Mouse (Mus musculus) heart, postnatal 36 days (tissue): ENCODE results near the gene Phf11b. TPM values are rescaled to one million over a fixed set of nuclear protein-coding genes. Genes with fewer than 3 reads are reported as not detected.
"Not testable (repeated sequence)": the region's sequence is repeated elsewhere in the genome, so short reads cannot be mapped to it uniquely, and the experiment has no call there.

Source experiments
- DNase-seq, 2 experiments: peaks; one replicate each; pipeline ENCODE4 v3.0.0; 2021 to 2022
- intact Hi-C: fragments of 180-260 bp; cut with DNase I; formaldehyde crosslinking; loops from one replicate; pipeline ENCODE4 v1.15.1; 2025
- total RNA-seq, 2 experiments: library from RNA; stranded (reverse); gene quantifications; 2 replicates each; pipeline ENCODE4 v1.2.3; 2021

Gene Phf11b
- 1 to 10 TPM in 1 of 2 experiments, under 1 TPM in 1; 0.64 to 1.6 TPM for total RNA-seq

DNA sequence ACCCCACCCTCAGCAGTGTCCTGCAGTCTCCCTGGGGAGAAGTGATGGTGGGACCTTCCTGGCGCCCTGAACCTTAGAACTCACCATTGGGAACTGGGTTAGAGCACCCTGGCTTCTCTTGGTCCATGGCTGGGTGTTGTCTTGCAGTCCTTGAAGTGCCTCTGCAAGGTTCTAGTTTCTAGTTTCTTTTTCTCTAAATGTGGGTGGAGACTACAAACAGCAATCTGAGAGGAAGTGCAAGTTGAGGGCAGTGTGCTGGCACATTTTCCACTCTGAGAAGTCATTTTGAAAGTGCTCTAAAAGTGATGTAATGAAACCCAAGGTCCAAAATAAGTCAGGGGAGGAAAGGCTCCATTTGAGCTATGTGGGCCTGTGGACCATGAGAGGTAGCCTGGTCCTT is at the start of gene Phf11b:
Gene Phf11b, minus strand, starts transcription at position 163 of the 400 bp plus-strand sequence.
- DNase-seq, intact Hi-C loops: not testable (repeated sequence)

DNA sequence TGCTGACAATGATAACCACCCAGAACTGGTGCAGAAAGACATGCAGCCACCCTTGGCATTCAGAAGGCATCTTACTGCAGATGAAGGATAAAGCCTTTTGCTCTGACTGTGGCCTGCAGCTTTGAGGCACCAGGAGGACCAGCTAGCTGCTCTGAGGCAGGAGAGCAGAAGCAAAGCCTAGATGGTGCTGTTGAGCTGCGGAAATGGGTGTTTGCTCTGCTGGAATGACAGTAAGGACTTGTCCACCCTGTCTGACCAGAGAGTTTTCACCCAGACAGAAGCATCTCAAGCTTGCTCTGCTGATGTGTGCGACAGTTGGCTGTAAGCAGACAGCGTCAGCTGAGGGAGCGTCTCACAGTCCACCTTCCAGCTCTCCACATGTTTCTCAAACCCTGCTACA is 49.0 kb upstream of the Phf11b start:
- peak; percentile 24 to 35 for DNase-seq
- intact Hi-C loops: loop anchor here (1.0 kb wide), 1 partner anchor 166 kb away; no protein-coding TSS in a partner anchor

DNA sequence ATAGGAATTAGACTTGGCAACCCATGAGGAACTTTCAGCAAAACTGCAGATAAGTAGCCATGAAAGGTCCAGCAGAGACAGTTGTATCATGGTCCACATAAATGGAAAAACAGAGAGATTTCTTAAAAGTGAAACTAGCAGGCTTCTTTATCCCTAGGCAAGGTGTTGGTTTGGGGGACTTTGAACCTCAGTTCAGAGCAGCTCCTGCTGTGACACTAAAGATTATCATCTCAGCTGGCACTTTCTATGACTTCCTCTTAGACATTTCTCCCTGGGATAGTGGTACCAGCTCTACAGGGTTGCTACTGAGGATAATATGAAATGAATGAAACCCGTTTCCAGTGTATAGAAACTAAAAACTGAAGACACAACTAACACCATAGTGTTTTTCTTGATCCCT is 48.4 kb upstream of the Phf11b start:
- intact Hi-C loops: no loop called here
- no peak for DNase-seq

DNA sequence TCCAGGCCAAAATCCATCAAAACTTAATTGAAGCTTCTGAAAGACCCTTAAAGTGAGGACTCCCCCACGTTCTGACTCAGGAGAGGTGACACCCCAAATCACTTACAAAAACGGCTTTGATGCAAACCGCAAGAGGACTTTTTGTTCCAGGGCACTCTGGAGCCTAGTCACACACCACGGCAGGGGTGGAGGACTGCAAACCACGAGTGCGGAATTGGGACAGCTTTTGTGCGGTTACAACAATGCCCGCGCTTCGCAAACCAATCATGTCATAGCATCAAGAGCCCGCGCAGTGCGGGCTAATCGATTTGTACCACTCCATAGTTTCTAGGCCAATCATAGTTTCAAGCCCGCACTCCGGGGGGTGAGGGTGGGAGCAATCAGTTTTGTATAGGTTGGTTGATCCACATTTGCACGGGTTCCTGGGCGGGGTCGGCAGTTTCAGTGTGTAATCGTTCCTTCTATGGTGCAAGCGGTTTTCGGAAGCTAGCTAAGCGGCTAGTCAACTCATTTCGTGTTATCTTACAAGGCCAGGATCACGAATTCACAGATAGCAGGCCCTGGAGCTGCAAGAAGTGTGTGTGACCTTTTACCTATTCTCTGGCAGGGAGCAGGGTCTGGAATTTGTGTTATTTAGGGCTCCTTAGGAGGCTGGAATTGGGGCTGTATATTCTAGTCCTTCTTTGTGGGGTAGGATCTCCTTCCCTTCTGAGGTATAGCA is 29.4 kb upstream of the Phf11b start:
- DNase-seq: no peak
- intact Hi-C loops: no loop called here

DNA sequence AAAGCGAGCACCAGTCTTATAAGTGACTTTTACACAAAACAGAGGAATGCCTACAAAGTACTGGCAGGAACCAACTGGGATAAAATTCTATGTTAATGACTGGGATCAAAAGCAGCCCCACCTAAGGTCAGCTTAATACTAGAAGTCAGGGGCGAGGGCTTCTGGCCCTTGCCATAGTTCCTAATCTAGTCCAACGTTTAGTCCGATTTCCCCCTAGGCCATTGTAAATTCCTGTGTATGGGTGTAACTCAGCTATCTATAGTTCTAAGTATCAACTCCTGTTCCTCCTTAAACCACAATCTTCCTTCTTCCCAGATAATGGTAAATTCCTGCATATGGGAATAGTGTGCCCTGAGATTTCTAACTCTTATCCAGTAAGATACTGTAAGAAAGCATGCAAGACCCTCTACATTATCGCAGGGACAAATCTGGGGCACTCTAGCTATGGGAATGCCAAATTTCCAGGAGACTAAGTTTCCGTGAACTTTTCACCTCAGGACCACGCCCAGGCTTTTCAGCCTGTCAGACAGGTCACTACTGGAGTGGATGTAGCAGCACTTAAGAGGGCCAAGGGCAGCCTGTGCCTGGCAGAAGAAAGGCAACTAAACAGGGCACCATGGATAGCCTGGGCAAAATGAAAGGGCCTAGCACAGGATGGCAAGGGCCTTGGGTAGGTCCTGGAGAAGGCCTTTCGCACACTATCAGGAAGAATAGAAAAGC is 25.4 kb upstream of the Phf11b start:
- no peak for DNase-seq
- intact Hi-C loops: no loop called here

DNA sequence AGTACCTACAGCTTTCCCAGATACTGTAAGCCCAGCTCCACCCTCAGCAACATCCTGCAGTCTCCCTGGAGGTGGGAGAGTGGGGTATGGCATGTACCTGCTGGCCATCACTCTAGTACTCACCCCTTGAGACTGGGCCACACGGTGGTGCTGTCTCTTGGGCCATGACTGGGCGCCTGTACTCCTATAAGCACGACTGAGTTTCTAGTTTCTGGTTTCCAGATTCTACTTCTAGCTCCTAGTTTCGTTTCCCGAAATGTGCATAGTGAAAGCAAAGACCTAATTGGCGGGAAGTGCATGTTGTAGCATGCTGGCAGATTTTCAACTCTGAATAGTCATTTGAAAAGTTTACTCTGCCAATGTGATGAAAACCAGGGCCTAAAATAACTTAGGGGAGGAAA is 24.1 kb upstream of the Phf11b start, which contains the start of gene Phf11d:
Gene Phf11d, minus strand, starts transcription at position 227 of the 401 bp plus-strand sequence.
- peak; percentile 70 for DNase-seq
- intact Hi-C loops: no loop called here

DNA sequence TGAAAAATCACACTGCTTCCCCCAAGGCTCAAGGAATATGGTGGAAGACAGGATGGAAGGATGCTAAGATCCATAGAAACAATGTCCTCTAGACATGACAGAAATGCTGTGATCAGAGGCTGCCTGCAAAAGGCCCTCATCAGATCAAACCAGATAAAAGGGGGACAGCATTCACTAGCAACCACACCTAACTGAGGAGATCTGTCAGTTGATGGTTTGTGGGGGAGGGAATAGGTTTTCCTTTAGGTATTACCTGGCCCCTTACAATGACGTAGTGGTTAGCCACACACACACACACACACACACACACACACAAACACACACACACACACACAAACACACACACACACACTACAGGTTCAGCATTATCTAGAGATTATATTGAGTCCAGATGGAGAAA is 1.6 kb downstream of the Phf11b start:
- no peak for DNase-seq
- intact Hi-C loops: no loop called here

DNA sequence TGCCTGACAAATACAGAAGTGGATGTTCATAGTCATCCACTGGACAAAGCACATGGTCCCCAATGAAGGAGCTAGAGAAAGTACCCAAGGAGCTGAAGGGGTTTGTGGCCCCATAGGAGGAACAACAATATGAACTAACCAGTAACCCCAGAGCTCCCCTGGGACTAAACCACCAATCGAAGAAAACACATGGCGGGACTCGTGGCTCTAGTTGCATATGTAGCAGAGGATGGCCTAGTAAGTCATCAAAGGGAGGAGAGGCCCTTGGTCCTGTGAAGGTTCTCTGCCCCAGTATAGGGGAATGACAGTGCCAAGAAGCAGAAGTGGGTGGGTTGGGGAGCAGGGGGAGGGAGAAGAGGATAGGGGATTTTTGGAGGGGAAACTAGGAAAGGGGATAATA is 5.1 kb downstream of the Phf11b start:
- intact Hi-C loops, DNase-seq: not testable (repeated sequence)

DNA sequence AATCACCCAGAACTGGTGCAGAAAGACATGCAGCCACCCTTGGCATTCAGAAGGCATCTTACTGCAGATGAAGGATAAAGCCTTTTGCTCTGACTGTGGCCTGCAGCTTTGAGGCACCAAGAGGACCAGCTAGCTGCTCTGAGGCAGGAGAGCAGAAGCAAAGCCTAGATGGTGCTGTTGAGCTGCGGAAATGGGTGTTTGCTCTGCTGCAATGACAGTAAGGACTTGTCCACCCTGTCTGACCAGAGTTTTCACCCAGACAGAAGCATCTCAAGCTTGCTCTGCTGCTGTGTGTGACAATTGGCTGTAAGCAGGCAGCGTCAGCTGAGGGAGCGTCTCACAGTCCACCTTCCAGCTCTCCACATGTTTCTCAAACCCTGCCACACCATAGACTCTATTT is 10.7 kb downstream of the Phf11b start:
- intact Hi-C loops: loop anchor here (5.0 kb wide), 1 partner anchor 227 kb away; no protein-coding TSS in a partner anchor
- peak; percentile 7 for DNase-seq

DNA sequence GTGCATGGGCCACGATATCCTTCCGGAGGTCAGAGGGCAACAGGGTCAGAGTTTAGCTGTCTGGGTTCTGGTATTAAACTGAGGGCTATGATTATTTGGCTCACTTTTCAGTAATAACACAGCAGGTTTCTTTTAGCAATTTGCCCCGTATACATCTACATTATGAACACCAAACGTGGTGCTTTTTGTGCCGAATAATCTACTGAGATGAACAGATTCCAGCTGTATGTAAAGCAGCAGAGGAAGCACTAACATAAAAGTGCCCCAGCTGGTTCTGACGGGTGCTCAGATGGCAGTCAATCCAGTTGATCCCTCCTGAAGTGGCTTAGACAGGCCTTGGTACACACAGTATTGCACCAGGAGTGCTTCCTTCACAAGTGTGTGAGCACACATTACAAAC is 21.2 kb downstream of the Phf11b start:
- intact Hi-C loops, DNase-seq: not testable (repeated sequence)

DNA sequence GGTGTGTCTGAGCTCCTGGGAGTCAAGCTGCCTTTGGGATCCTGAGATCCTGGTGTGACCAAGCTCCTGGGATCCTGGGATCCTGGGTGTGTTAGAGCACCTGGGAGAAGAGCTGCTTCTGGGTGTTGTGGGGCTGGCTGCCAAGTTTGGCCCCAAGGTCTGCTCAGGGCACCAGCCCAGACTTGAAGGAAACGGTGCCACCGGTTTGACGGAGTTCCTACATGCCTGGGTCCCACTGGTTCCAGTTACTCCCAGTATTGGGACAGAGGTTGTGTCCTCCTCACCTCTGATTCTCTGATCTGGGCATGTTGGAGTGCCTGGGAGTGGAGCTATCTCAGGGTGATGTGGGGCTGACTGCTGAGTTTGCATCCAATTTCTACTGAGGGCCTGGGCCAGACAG is 22.1 kb downstream of the Phf11b start:
- intact Hi-C loops, DNase-seq: not testable (repeated sequence)

DNA sequence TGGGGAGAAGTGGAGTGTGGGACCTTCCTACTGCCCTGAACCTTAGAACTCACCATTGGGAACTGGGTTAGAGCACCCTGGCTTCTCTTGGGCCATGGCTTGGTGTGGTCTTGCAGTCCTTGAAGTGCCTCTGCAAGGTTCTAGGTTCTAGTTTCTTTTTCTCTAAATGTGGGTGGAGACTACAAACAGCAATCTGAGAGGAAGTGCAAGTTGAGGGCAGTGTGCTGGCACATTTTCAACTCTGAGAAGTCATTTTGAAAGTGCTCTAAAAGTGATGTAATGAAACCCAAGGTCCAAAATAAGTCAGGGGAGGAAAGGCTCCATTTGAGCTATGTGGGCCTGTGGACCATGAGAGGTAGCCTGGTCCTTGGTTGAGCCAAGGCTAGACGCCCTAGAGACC is 43.8 kb downstream of the Phf11b start, which contains the start of gene Phf11a:
Gene Phf11a, minus strand, starts transcription at position 132 of the 400 bp plus-strand sequence.
- intact Hi-C loops: not testable (repeated sequence)
- DNase-seq: peak in 1 of 2 experiments; percentile 3

DNA sequence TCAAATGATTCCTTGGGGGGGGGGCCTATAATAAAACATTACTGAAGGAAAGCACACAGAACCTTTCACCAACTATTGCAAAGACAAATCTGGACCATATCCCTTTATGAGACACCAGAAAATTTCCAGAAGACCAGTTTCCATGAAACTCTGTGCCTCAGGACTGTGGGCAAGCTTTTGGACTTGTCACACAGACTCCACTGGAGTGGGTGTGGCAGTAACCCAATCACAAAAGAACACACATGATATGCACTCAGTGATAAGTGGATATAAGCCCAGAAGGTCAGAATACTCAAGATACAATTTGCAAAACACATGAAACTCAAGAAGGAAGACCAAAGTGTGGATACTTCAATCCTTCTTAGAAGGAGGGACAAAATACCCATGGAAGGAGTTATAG is 49.4 kb downstream of the Phf11b start:
- DNase-seq, intact Hi-C loops: not testable (repeated sequence)

DNA sequence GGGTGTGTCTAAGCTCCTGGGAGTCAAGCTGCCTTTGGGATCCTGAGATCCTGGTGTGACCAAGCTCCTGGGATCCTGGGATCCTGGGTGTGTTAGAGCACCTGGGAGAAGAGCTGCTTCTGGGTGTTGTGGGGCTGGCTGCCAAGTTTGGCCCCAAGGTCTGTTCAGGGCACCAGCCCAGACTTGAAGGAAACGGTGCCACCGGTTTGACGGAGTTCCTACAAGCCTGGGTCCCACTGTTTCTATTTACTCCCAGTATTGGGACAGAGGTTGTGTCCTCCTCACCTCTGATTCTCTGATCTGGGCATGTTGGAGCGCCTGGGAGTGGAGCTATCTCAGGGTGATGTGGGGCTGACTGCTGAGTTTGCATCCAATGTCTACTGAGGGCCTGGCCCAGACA is 66.2 kb downstream of the Phf11b start:
- intact Hi-C loops: not testable (repeated sequence)

More for the DNA sequence above, 66.2 kb downstream of the Phf11b start:
- DNase-seq: not testable (repeated sequence)

Other genes with a start within 250 kb of the Phf11b start
- gene 1700129C05Rik, start 198.5 kb downstream of the Phf11b start, total RNA-seq: not detected
- not detected for gene Gm5142, start 162.6 kb downstream of the Phf11b start, total RNA-seq
- gene Rcbtb1, start 140.1 kb downstream of the Phf11b start, total RNA-seq: 10 to 100 TPM in 1 of 2 experiments, 1 to 10 TPM in 1; 9.2 to 14.0 TPM
- not detected for gene Gm6904, start 81.1 kb downstream of the Phf11b start, total RNA-seq
- under 1 TPM; 0.22 to 0.27 TPM for gene Phf11a, start 43.8 kb downstream of the Phf11b start, total RNA-seq
- 1 to 10 TPM; 5.7 to 9.5 TPM for gene Phf11d, start 24.1 kb upstream of the Phf11b start, total RNA-seq
- gene Phf11c, start 54.0 kb upstream of the Phf11b start, total RNA-seq: under 1 TPM; 0.76 to 0.86 TPM
- 10 to 100 TPM; 10.2 to 12.4 TPM for gene Setdb2, start 99.5 kb upstream of the Phf11b start, total RNA-seq
- 10 to 100 TPM; 23.5 to 24.3 TPM for gene Cab39l, start 99.6 kb upstream of the Phf11b start, total RNA-seq